Mouse (Mus musculus) ES-E14 (cell line): ENCODE measurements around the gene Acly. TPM values are rescaled to one million over a fixed set of nuclear protein-coding genes. Genes with fewer than 3 reads are reported as not detected.

Source experiments
- DNase-seq: peaks from one replicate; pipeline ENCODE4 v3.0.0-alpha.2; 2013; ENCODE audit warnings: low read depth, low spot score
- H3K27ac ChIP-seq: 2 replicates; pipeline ENCODE4 v1.5.1; 2012; ENCODE audit warnings: low read depth, mild to moderate bottlenecking, low read length, moderate library complexity, mixed read lengths; ENCODE audit not compliant: poor library complexity, insufficient read depth, severe bottlenecking
- H3K36me3 ChIP-seq: 2 replicates; pipeline ENCODE4 v1.6.1; 2012; ENCODE audit warnings: mild to moderate bottlenecking, low read length, moderate library complexity, mixed read lengths; ENCODE audit not compliant: control insufficient read depth, poor library complexity, insufficient read depth, severe bottlenecking
- H3K4me1 ChIP-seq, 2 experiments: fragments of 150-350 bp in 1 of 2; sonication (generic) in 1 of 2; 2 replicates each; pipeline ENCODE4 v1.6.1; 2012; ENCODE audit warnings: low read length in 2 of 2, mild to moderate bottlenecking in 1 of 2, mixed read lengths in 1 of 2; ENCODE audit not compliant: control insufficient read depth in 2 of 2, insufficient read depth in 2 of 2, poor library complexity in 1 of 2
- H3K4me3 ChIP-seq, 2 experiments: fragments of 150-350 bp in 1 of 2; sonication (generic) in 1 of 2; 2 replicates each; pipeline ENCODE4 v1.5.1; 2012; ENCODE audit warnings: low read length in 2 of 2, low read depth in 1 of 2, mild to moderate bottlenecking in 1 of 2, mixed read lengths in 1 of 2; ENCODE audit not compliant: insufficient read depth in 1 of 2, poor library complexity in 1 of 2, severe bottlenecking in 1 of 2
- H3K9ac ChIP-seq: 2 replicates; pipeline ENCODE4 v1.6.1; 2012; ENCODE audit warnings: low read depth, mild to moderate bottlenecking, low read length, mixed read lengths; ENCODE audit not compliant: poor library complexity, insufficient read depth, severe bottlenecking
- H3K9me3 ChIP-seq: fragments of 150-350 bp; sonication (generic); 2 replicates; pipeline ENCODE4 v1.6.1; 2012; ENCODE audit warnings: low read depth, mild to moderate bottlenecking, low read length; ENCODE audit not compliant: control insufficient read depth, insufficient read depth
- CHD2 ChIP-seq: IDR thresholded peaks from 2 replicates; pipeline ENCODE4 v1.6.1; 2014; ENCODE audit warnings: mild to moderate bottlenecking, low read depth, low read length, inconsistent platforms
- HCFC1 ChIP-seq: IDR thresholded peaks from 2 replicates; pipeline ENCODE4 v1.6.1; 2012; ENCODE audit warnings: low read length, inconsistent platforms, borderline replicate concordance; ENCODE audit not compliant: insufficient read depth
- MAFK ChIP-seq: IDR thresholded peaks from 2 replicates; pipeline ENCODE4 v1.6.1; 2014; ENCODE audit warnings: mild to moderate bottlenecking, low read depth, low read length, inconsistent platforms; ENCODE audit not compliant: insufficient read depth
- ZC3H11A ChIP-seq: IDR thresholded peaks from 2 replicates; pipeline ENCODE4 v1.6.1; 2012; ENCODE audit warnings: low read depth, mild to moderate bottlenecking, inconsistent platforms, low read length, borderline replicate concordance
- ZNF384 ChIP-seq: IDR thresholded peaks from 2 replicates; pipeline ENCODE4 v1.6.1; 2012; ENCODE audit warnings: low read depth, low read length, inconsistent platforms
- in situ Hi-C, 2 experiments: fragments of 600-800 bp; cut with MboI; formaldehyde crosslinking; loops; one replicate each; pipeline ENCODE4 v1.15.1; 2025; ENCODE audit warnings: low sequenced_read_pairs in 2 of 2, inconsistent platforms in 1 of 2; ENCODE audit not compliant: unreplicated experiment in 2 of 2
- total RNA-seq: library from RNA; depleted of rRNA; stranded (reverse); fragments of 300-350 nt; gene quantifications from 2 replicates; pipeline ENCODE4 v1.2.3, GENCODE M21; 2012

The Acly gene
- total RNA-seq, 1 experiment, result 209 TPM

DNA sequence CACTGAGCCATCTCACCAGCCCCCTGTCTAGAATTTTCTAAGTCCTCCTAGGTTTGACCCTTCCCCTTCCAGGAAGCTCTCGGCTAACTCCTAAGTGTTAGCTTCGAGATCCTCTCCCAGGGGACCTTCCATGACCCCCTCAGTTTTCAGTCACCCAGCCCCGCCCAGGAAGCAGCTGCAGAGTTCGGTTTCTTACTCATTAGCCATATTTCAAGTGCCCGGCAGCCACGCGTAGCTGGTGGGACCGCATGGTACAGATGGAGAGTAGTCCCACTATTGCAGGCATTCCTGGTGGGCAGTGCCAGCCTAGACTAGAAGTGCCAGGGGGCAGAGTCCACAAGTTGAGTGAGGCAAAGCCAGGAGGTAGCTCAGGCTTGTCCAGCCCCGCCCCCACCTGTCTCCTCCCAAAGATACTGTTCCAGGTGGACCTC, 40.0 kb upstream of the Acly start:
- Histone ChIP-seq H3K9ac (no peak overlapping the region), H3K9me3 (no peaks in the 10 kb centered on the region), H3K4me3 (no peak overlapping the region), H3K36me3 (no peaks in the 10 kb centered on the region), H3K4me1 (peaks cover 0 to 4% of the 10 kb centered on the region in 2 experiments; a peak in 2 of 4 replicates), H3K27ac (no peak overlapping the region)
- TF ChIP-seq CHD2 (no peak), MAFK (no peak), HCFC1 (no peak), ZNF384 (no peak), ZC3H11A (no peak)
- no peak for DNase-seq
- in situ Hi-C loops, result no loop called here

GRCm38 (mm10) chr11:100567229-100567628, 39.4 kb upstream of the Acly start:
- no peak overlapping the region for H3K4me3 ChIP-seq
- no peaks in the 10 kb centered on the region for H3K36me3 ChIP-seq
- TF ChIP-seq ZC3H11A, result no peak
- TF ChIP-seq CHD2, result no peak
- no peak for TF ChIP-seq ZNF384
- TF ChIP-seq MAFK, result no peak
- no peak for TF ChIP-seq HCFC1
- H3K9me3 ChIP-seq, result no peaks in the 10 kb centered on the region
- DNase-seq, result no peak
- no peak overlapping the region for H3K9ac ChIP-seq
- no peak overlapping the region for H3K27ac ChIP-seq
- H3K4me1 ChIP-seq, result peaks cover 0 to 4% of the 10 kb centered on the region in 2 experiments; a peak in 2 of 4 replicates
- in situ Hi-C loops, result no loop called here

DNA sequence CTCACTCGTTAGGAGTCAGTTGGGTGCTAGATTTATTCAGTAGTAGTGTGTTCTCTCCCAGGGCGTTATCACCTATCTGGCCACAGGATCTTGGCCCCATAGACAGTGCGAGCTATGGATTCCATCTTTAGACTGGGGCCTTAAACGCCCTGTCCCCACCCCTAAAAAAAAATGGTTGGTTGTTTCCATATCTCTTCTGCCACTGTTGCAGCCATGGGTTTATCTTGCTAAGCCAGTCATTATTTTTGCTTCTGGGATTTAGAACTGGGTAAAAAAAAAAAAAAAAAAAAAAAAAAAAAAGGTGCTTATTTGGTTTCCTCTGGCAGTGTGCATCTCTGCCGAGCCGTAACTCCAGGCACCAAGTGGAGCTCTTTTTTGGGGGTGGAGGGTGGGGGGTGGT, 36.9 kb upstream of the Acly start:
- no peak for DNase-seq
- Histone ChIP-seq H3K27ac (no peak overlapping the region), H3K36me3 (no peaks in the 10 kb centered on the region), H3K9ac (no peak overlapping the region), H3K9me3 (no peaks in the 10 kb centered on the region), H3K4me3 (no peak overlapping the region), H3K4me1 (peaks cover 3 to 4% of the 10 kb centered on the region in 2 experiments; a peak in 3 of 4 replicates)
- in situ Hi-C loops, result no loop called here
- TF ChIP-seq CHD2 (no peak), MAFK (no peak), ZNF384 (no peak), ZC3H11A (no peak)

GRCm38 (mm10) chr11:100564297-100564696, 36.5 kb upstream of the Acly start:
- in situ Hi-C loops, result no loop called here
- H3K27ac ChIP-seq, result no peak overlapping the region
- peaks cover 3 to 6% of the 10 kb centered on the region in 2 experiments; a peak in 3 of 4 replicates for H3K4me1 ChIP-seq
- H3K9ac ChIP-seq, result no peak overlapping the region
- H3K9me3 ChIP-seq, result no peaks in the 10 kb centered on the region
- TF ChIP-seq MAFK (no peak), HCFC1 (no peak), ZC3H11A (no peak), ZNF384 (no peak), CHD2 (no peak)
- H3K36me3 ChIP-seq, result no peaks in the 10 kb centered on the region
- no peak for DNase-seq
- no peak overlapping the region for H3K4me3 ChIP-seq

- no peak overlapping the region for H3K4me3 ChIP-seq
- H3K9ac ChIP-seq, result no peak overlapping the region
- DNase-seq, result no peak
- H3K4me1 ChIP-seq, result peaks cover 3 to 15% of the 10 kb centered on the region in 2 experiments; a peak in 3 of 4 replicates
- H3K9me3 ChIP-seq, result no peaks in the 10 kb centered on the region
- H3K27ac ChIP-seq, result no peak overlapping the region
- no peak for TF ChIP-seq MAFK
- no peak for TF ChIP-seq ZC3H11A
- no peak for TF ChIP-seq ZNF384
- no peak for TF ChIP-seq HCFC1
- no peak for TF ChIP-seq CHD2
- in situ Hi-C loops, result no loop called here
- H3K36me3 ChIP-seq, result no peaks in the 10 kb centered on the region
Observed at GRCm38 (mm10) chr11:100561748-100562147, 33.9 kb upstream of the Acly start.
